Comparison of ENCODE assay signal across 7 mouse cellular contexts in the genomic region with DNA sequence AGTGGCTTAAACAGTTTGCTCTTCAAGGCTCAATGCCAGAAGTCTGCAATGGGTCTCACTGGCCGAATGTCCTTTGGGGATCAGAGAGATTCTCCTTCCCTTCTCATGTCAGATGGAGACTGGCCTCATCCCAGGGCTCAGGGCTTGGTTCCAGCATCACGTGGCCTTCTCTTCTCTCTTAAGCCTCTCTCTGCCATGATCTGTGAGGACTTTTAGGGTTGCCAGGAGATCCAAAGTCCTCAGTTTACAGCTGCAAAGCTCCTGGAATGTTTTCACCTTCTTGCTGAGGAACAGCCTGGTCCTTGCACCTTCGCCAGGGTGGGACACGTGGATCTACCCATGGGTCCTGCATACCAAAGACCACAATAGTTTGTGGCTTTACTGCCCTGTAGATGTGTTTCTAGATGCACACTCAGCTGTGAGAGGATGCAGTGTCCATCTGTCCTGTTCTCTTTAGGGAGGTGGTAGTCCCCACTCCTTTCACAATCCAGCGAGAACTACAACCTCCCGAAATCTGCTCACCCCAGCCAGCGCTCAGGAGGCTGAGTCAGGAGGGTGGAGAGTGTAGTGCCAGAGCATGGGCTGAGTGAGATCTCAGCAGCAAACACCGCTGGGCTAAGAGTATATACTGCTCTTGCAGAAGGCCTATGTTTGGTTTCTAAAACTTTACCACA. TPM values are rescaled to one million over a fixed set of nuclear protein-coding genes. Genes with fewer than 3 reads are reported as not detected.
A peak's percentile ranks its signal among the peaks of the same experiment; 100 is the strongest.
DNase-seq lines count a peak whose midpoint lies in the region; ATAC-seq and TF ChIP-seq lines count a peak whose summit lies in the region.

No protein-coding gene starts in this region.

- no peak overlapping the region; the same call in 1 of the 2 replicates for H3K9ac ChIP-seq in lung, postnatal 0 days (replicated peaks; ENCODE audit: low read depth)
- peak overlapping the region; percentile 37; the same call in 1 of the 2 replicates for H3K9ac ChIP-seq in hindbrain, postnatal 0 days (replicated peaks; ENCODE audit: low read length)
- H3K9ac ChIP-seq in midbrain, embryonic 13.5 days (replicated peaks): peak overlapping the region; percentile 95; the same call in 1 of the 2 replicates

- DNase-seq in lung, postnatal 0 days (ENCODE audit: low spot score): no peak
- no peak for DNase-seq in lung, postnatal 36 days
- peak; percentile 60 for DNase-seq in gastrocnemius, postnatal 14 days
- DNase-seq in hindbrain, postnatal 0 days (ENCODE audit: low spot score): peak; percentile 87
- no peak for DNase-seq in adrenal gland, postnatal 14 days
- DNase-seq in right cerebral cortex, adult 2 months (ENCODE audit: low spot score in 2 of 2): no peak

- TF ChIP-seq EP300 in lung, postnatal 0 days (IDR thresholded peaks at IDR 0.05): no peak

- WGBS in lung, postnatal 0 days: 86% methylated on average over 8 of the region's 8 CpGs
- WGBS in hindbrain, postnatal 0 days: 66% methylated on average over 8 of the region's 8 CpGs
- 92% methylated on average over 8 of the region's 8 CpGs for WGBS in midbrain, embryonic 13.5 days

- peak overlapping the region; percentile 88; the same call in 1 of the 2 replicates for H3K4me2 ChIP-seq in lung, postnatal 0 days (replicated peaks; ENCODE audit: low read depth, low read length)
- peak overlapping the region; percentile 75 for H3K4me2 ChIP-seq in hindbrain, postnatal 0 days (ENCODE audit: low read depth, low read length)
- H3K4me2 ChIP-seq in midbrain, embryonic 13.5 days (replicated peaks): peak overlapping the region; percentile 86

- H3K36me3 ChIP-seq in lung, postnatal 0 days (ENCODE audit: insufficient read depth, low read length): no peaks in the 10 kb centered on the region
- no peaks in the 10 kb centered on the region for H3K36me3 ChIP-seq in hindbrain, postnatal 0 days (ENCODE audit: insufficient read depth, low read length)
- peaks cover 8% of the 10 kb centered on the region for H3K36me3 ChIP-seq in midbrain, embryonic 13.5 days

- 0 out of 2 replicates have a peak overlapping the region, but pooled peaks have one; percentile 5 for H3K4me3 ChIP-seq in lung, postnatal 0 days (ENCODE audit: low read depth, low read length)
- H3K4me3 ChIP-seq in hindbrain, postnatal 0 days (ENCODE audit: low read length): 0 out of 2 replicates have a peak overlapping the region, but pooled peaks have one; percentile 85
- H3K4me3 ChIP-seq in midbrain, embryonic 13.5 days (replicated peaks): peak overlapping the region; percentile 80; the same call in 1 of the 2 replicates

- intact Hi-C loops in gastrocnemius, postnatal 14 days (cut with DNase I; ENCODE audit: low total_unique reads): no loop called here

- H3K27me3 ChIP-seq in lung, postnatal 0 days (replicated peaks; ENCODE audit: insufficient read depth, low read length): no peaks in the 10 kb centered on the region
- no peaks in the 10 kb centered on the region for H3K27me3 ChIP-seq in hindbrain, postnatal 0 days (ENCODE audit: insufficient read depth, low read length)
- no peaks in the 10 kb centered on the region for H3K27me3 ChIP-seq in midbrain, embryonic 13.5 days

- no peak overlapping the region for H3K27ac ChIP-seq in lung, postnatal 0 days (ENCODE audit: low read length)
- H3K27ac ChIP-seq in hindbrain, postnatal 0 days: peak overlapping the region; percentile 88; the same call in 1 of the 2 replicates
- peak overlapping the region; percentile 95; the same call in 1 of the 2 replicates for H3K27ac ChIP-seq in midbrain, embryonic 13.5 days

- no peak for ATAC-seq in lung, postnatal 0 days
- peak; percentile 56 for ATAC-seq in hindbrain, postnatal 0 days
- ATAC-seq in midbrain, embryonic 13.5 days: no peak

- H3K4me1 ChIP-seq in lung, postnatal 0 days (ENCODE audit: insufficient read depth, low read depth, low read length): peaks cover 18% of the 10 kb centered on the region; the same call in 1 of the 2 replicates
- peaks cover 35% of the 10 kb centered on the region for H3K4me1 ChIP-seq in hindbrain, postnatal 0 days (ENCODE audit: insufficient read depth, low read length)
- H3K4me1 ChIP-seq in midbrain, embryonic 13.5 days (replicated peaks): peaks cover 54% of the 10 kb centered on the region

- TF ChIP-seq CTCF in lung, postnatal 0 days (IDR thresholded peaks at IDR 0.05): no peak
- TF ChIP-seq CTCF in hindbrain, postnatal 0 days (IDR thresholded peaks at IDR 0.05; ENCODE audit: low read depth): no peak

- H3K9me3 ChIP-seq in lung, postnatal 0 days (ENCODE audit: low read length): no peaks in the 10 kb centered on the region
- no peaks in the 10 kb centered on the region for H3K9me3 ChIP-seq in hindbrain, postnatal 0 days (ENCODE audit: low read length)
- H3K9me3 ChIP-seq in midbrain, embryonic 13.5 days: no peaks in the 10 kb centered on the region

RNA-seq across cellular contexts. Expression of gene Rgs12, which starts 2.1 kb away (rescaled TPM):
- 45.5 and 46.7 TPM in 2 replicates for polyA plus RNA-seq in lung, postnatal 0 days (2015; fragmentation: Nextera tagmentation; extraction: Ambion mirVana)
- 1 to 10 TPM; 7.1 to 8.6 TPM for total RNA-seq in gastrocnemius, postnatal 14 days (2021)
- total RNA-seq in hindbrain, postnatal 0 days (2014; rRNA removed): 57.9 and 62.5 TPM in 2 replicates
- polyA plus RNA-seq in hindbrain, postnatal 0 days (2015; fragmentation: Nextera tagmentation; extraction: Ambion mirVana): 32.3 and 35.1 TPM in 2 replicates
- 67.5 and 72.3 TPM in 2 replicates for polyA plus RNA-seq in midbrain, embryonic 13.5 days (2015; fragmentation: Nextera tagmentation; extraction: Ambion mirVana)
- 31.0 and 31.9 TPM in 2 replicates for total RNA-seq in adrenal gland, postnatal 14 days (2021)

RNA-seq across cellular contexts. Expression of gene Msantd1, which starts 43.5 kb away (rescaled TPM):
- 0.50 and 0.73 TPM in 2 replicates for polyA plus RNA-seq in lung, postnatal 0 days (2015; fragmentation: Nextera tagmentation; extraction: Ambion mirVana)
- under 1 TPM; 0.10 to 0.29 TPM for total RNA-seq in gastrocnemius, postnatal 14 days (2021)
- total RNA-seq in hindbrain, postnatal 0 days (2014; rRNA removed): 8.8 and 10.0 TPM in 2 replicates
- polyA plus RNA-seq in hindbrain, postnatal 0 days (2015; fragmentation: Nextera tagmentation; extraction: Ambion mirVana): 5.9 and 7.8 TPM in 2 replicates
- 2.3 TPM in 2 replicates for polyA plus RNA-seq in midbrain, embryonic 13.5 days (2015; fragmentation: Nextera tagmentation; extraction: Ambion mirVana)
- 1.4 TPM in 2 replicates for total RNA-seq in adrenal gland, postnatal 14 days (2021)

Comparison
In these comparisons a context has a peak if more than half of its experiments do, and no peak if none do; other contexts are left out.
1. DNase-seq: peak in gastrocnemius, postnatal 14 days (single experiment) and hindbrain, postnatal 0 days (single experiment); none in lung, postnatal 0 days (single experiment), lung, postnatal 36 days (single experiment), adrenal gland, postnatal 14 days (single experiment) and right cerebral cortex, adult 2 months (0 of 2).
2. H3K4me3 ChIP-seq: peak in every context shown above with its lines; median percentile 85 in hindbrain, postnatal 0 days; 80 in midbrain, embryonic 13.5 days; 5 in lung, postnatal 0 days.
3. Peak in every context shown above with its lines, with median percentiles within 50 percentile points of each other: H3K4me2 ChIP-seq.